In the genomic region with DNA sequence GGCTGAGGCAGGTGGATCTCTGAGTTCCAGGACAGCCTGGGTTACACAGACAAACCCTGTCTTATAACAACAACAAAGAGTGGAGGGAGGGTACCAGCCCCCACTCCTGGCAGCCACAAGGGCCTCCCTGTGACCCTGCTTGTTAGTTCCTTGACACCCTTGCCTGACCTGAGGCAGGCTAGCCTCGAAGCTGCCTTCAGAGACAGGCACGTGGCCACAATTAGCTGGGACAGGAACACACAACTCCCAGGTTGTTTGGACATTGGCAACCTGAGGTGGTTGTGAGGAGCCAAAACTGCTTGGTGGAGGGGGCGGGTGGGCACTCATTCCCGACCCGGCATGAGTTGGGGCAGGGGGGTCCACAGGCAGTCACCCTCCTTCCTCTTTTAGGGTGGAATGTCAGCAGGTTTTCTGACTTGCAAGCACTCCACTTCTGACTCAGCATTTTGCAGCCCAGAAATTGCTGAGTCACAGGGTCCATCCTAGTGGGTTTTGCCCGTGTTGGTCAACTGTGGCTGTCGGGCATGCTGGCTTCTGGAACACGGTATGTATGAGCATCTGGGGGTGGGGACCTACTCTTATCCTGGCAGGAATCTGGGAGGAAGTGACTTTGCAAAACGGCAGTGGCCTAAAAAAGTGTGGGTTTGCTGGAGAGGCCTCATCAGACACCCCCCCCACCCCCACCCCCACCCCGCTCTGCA, we compare ENCODE assay signal across 9 mouse cellular contexts. TPM values are rescaled to one million over a fixed set of nuclear protein-coding genes. Genes with fewer than 3 reads are reported as not detected.
A peak's percentile ranks its signal among the peaks of the same experiment; 100 is the strongest.
DNase-seq lines count a peak whose midpoint lies in the region; ATAC-seq and TF ChIP-seq lines count a peak whose summit lies in the region.
"Had no signal": no experiment of that assay in that cellular context is flagged by ENCODE, and none has a peak within 500 bp of the region (broad histone marks: within the 10 kb centered on the region; RNA-seq: fewer than 3 reads in every experiment).

No protein-coding gene starts in this region.

- peak overlapping the region; percentile 82 for H3K27ac ChIP-seq in heart, embryonic 13.5 days (replicated peaks)
- peak overlapping the region; percentile 98 for H3K27ac ChIP-seq in liver, embryonic 13.5 days
- H3K27ac ChIP-seq in intestine, postnatal 0 days (ENCODE audit: low read depth, low read length), result no peak overlapping the region
- H3K27ac ChIP-seq: embryonic facial prominence, embryonic 12.5 days had no signal

- H3K36me3 ChIP-seq in heart, embryonic 13.5 days, result peaks cover 21% of the 10 kb centered on the region
- H3K36me3 ChIP-seq in C2C12 (ENCODE audit: control insufficient read depth, insufficient read depth), result peaks cover 43% of the 10 kb centered on the region
- peaks cover 32% of the 10 kb centered on the region for H3K36me3 ChIP-seq in liver, embryonic 13.5 days
- H3K36me3 ChIP-seq in intestine, postnatal 0 days (ENCODE audit: control insufficient read depth, insufficient read depth), result no peaks in the 10 kb centered on the region

- no peaks in the 10 kb centered on the region for H3K9me3 ChIP-seq in heart, embryonic 13.5 days
- H3K9me3 ChIP-seq in liver, embryonic 13.5 days (replicated peaks), result no peaks in the 10 kb centered on the region
- no peaks in the 10 kb centered on the region for H3K9me3 ChIP-seq in intestine, postnatal 0 days (ENCODE audit: control insufficient read depth)
- H3K9me3 ChIP-seq: embryonic facial prominence, embryonic 12.5 days had no signal

- ATAC-seq in heart, embryonic 13.5 days (ENCODE audit: extremely low read depth, insufficient number of reproducible peaks, low FRiP score, low TSS enrichment), result peak; percentile 62
- ATAC-seq in liver, embryonic 13.5 days (ENCODE audit: low read depth), result peak; percentile 5
- ATAC-seq in intestine, postnatal 0 days, result no peak

- H3K4me3 ChIP-seq in heart, embryonic 13.5 days, result peak overlapping the region; percentile 75
- H3K4me3 ChIP-seq in C2C12 (ENCODE audit: insufficient read depth, poor library complexity, severe bottlenecking), result no peak overlapping the region
- peak overlapping the region; percentile 95 for H3K4me3 ChIP-seq in liver, embryonic 13.5 days (replicated peaks)
- H3K4me3 ChIP-seq in intestine, postnatal 0 days (ENCODE audit: low read depth, low read length), result no peak overlapping the region
- H3K4me3 ChIP-seq: embryonic facial prominence, embryonic 12.5 days had no signal

- WGBS in heart, embryonic 13.5 days, result 65% methylated on average over 10 of the region's 10 CpGs
- WGBS in liver, embryonic 13.5 days (ENCODE audit: insufficient replicate concordance), result 18% methylated on average over 10 of the region's 10 CpGs
- WGBS in intestine, postnatal 0 days, result 69% methylated on average over 10 of the region's 10 CpGs

- no peaks in the 10 kb centered on the region for H3K27me3 ChIP-seq in heart, embryonic 13.5 days (replicated peaks)
- no peaks in the 10 kb centered on the region for H3K27me3 ChIP-seq in C2C12 (ENCODE audit: control insufficient read depth, insufficient read depth, insufficient read length)
- peaks cover 14% of the 10 kb centered on the region for H3K27me3 ChIP-seq in liver, embryonic 13.5 days
- 0 out of 2 replicates have a peak, but pooled peaks cover 4% of the 10 kb centered on the region for H3K27me3 ChIP-seq in intestine, postnatal 0 days (replicated peaks; ENCODE audit: control insufficient read depth, insufficient read depth, low read length)
- H3K27me3 ChIP-seq: embryonic facial prominence, embryonic 12.5 days had no signal

- no peak for DNase-seq in heart, postnatal 10 days
- peak; percentile 51 for DNase-seq in adipocyte (ENCODE audit: low spot score)
- peak; percentile 83 for DNase-seq in liver, embryonic 13.5 days
- no peak for DNase-seq in gastrocnemius, postnatal 25 days
- no peak for DNase-seq in right cerebral cortex, postnatal 25 days

- H3K79me2 ChIP-seq in C2C12 (ENCODE audit: control insufficient read depth, insufficient read depth), result peaks cover 62% of the 10 kb centered on the region

- H3K4me1 ChIP-seq in heart, embryonic 13.5 days, result peaks cover 59% of the 10 kb centered on the region
- peaks cover 79% of the 10 kb centered on the region for H3K4me1 ChIP-seq in liver, embryonic 13.5 days (replicated peaks)
- no peaks in the 10 kb centered on the region for H3K4me1 ChIP-seq in intestine, postnatal 0 days (replicated peaks; ENCODE audit: control insufficient read depth, insufficient read depth, low read length)

- peak overlapping the region; percentile 15 for H3ac ChIP-seq in C2C12 (ENCODE audit: control insufficient read depth, insufficient read length, low read depth)

- peak overlapping the region; percentile 85 for H3K4me2 ChIP-seq in heart, embryonic 13.5 days
- peak overlapping the region; percentile 86 for H3K4me2 ChIP-seq in liver, embryonic 13.5 days
- H3K4me2 ChIP-seq in intestine, postnatal 0 days (replicated peaks; ENCODE audit: low read depth), result no peak overlapping the region
- H3K4me2 ChIP-seq: embryonic facial prominence, embryonic 12.5 days had no signal

- H3K9ac ChIP-seq in heart, embryonic 13.5 days, result peak overlapping the region; percentile 50
- H3K9ac ChIP-seq in liver, embryonic 13.5 days, result peak overlapping the region; percentile 98
- no peak overlapping the region for H3K9ac ChIP-seq in intestine, postnatal 0 days (ENCODE audit: low read depth, low read length)
- H3K9ac ChIP-seq: embryonic facial prominence, embryonic 12.5 days had no signal

- intact Hi-C loops in heart, postnatal 10 days (cut with DNase I), result loop anchor here (5.0 kb wide), 1 partner anchor 166 kb away; no protein-coding TSS in a partner anchor

- H3K79me3 ChIP-seq in C2C12 (ENCODE audit: low read depth), result peaks cover 28% of the 10 kb centered on the region

- no peak for TF ChIP-seq CTCF in C2C12 (IDR thresholded peaks at IDR 0.05; ENCODE audit: control insufficient read depth, insufficient read depth, insufficient read length)
- TF ChIP-seq CTCF in intestine, postnatal 0 days (IDR thresholded peaks at IDR 0.05; ENCODE audit: low read depth), result no peak

TF ChIP-seq in C2C12, 6 proteins besides CTCF, POLR2A, EP300 and RAD21:
- TF ChIP-seq MAX (IDR thresholded peaks at IDR 0.05) (peak; percentile 82), FOSL1 (IDR thresholded peaks at IDR 0.05; ENCODE audit: insufficient read depth, low read length, poor library complexity, severe bottlenecking) (no peak), CEBPB (IDR thresholded peaks at IDR 0.05; ENCODE audit: low read depth) (peak; percentile 22), USF1 (IDR thresholded peaks at IDR 0.05; ENCODE audit: low read depth) (no peak), MYOD1 (IDR thresholded peaks at IDR 0.05; ENCODE audit: control insufficient read depth, insufficient read length, low read depth) (no peak)
TF ChIP-seq in C2C12: peak in this region for 2.

RNA-seq across cellular contexts. Expression of gene Slc48a1, which starts 8.2 kb away (rescaled TPM):
- polyA plus RNA-seq in heart, embryonic 13.5 days (2015; fragmentation: Nextera tagmentation; extraction: Ambion mirVana), result 70.2 and 70.8 TPM in 2 replicates
- 10 to 100 TPM; 62.0 to 71.0 TPM for total RNA-seq in heart, postnatal 10 days (2021)
- 148 TPM for polyA plus RNA-seq in C2C12 (2012; fragmentation: generic; extraction: Trizol)
- 89.5 and 101 TPM in 2 replicates for polyA plus RNA-seq in liver, embryonic 13.5 days (2015; fragmentation: Nextera tagmentation; extraction: Ambion mirVana)
- 10 to 100 TPM; 44.7 to 47.2 TPM for total RNA-seq in gastrocnemius, postnatal 25 days (2021)
- polyA plus RNA-seq in intestine, postnatal 0 days (2015; fragmentation: Nextera tagmentation; extraction: Ambion mirVana), result 23.1 and 24.3 TPM in 2 replicates

RNA-seq across cellular contexts. Expression of gene Rapgef3, which starts 18.8 kb away (rescaled TPM):
- polyA plus RNA-seq in heart, embryonic 13.5 days (2015; fragmentation: Nextera tagmentation; extraction: Ambion mirVana), result 22.1 and 25.4 TPM in 2 replicates
- total RNA-seq in heart, postnatal 10 days (2021), result 10 to 100 TPM; 29.2 to 30.7 TPM
- polyA plus RNA-seq in C2C12 (2012; fragmentation: generic; extraction: Trizol), result 0.88 TPM
- polyA plus RNA-seq in liver, embryonic 13.5 days (2015; fragmentation: Nextera tagmentation; extraction: Ambion mirVana), result 1.2 and 1.8 TPM in 2 replicates
- total RNA-seq in gastrocnemius, postnatal 25 days (2021), result 1 to 10 TPM; 3.7 to 8.1 TPM
- 2.7 and 3.5 TPM in 2 replicates for polyA plus RNA-seq in intestine, postnatal 0 days (2015; fragmentation: Nextera tagmentation; extraction: Ambion mirVana)

RNA-seq across cellular contexts. Expression of gene Endou, which starts 55.4 kb away (rescaled TPM):
- 0.23 and 0.45 TPM in 2 replicates for polyA plus RNA-seq in heart, embryonic 13.5 days (2015; fragmentation: Nextera tagmentation; extraction: Ambion mirVana)
- 1 to 10 TPM; 3.8 to 4.0 TPM for total RNA-seq in heart, postnatal 10 days (2021)
- polyA plus RNA-seq in C2C12 (2012; fragmentation: generic; extraction: Trizol), result 0.04 TPM
- 0.07 TPM in 1 of 2 replicates, not detected in the other for polyA plus RNA-seq in liver, embryonic 13.5 days (2015; fragmentation: Nextera tagmentation; extraction: Ambion mirVana)
- under 1 TPM; 0.36 to 0.91 TPM for total RNA-seq in gastrocnemius, postnatal 25 days (2021)
- polyA plus RNA-seq in intestine, postnatal 0 days (2015; fragmentation: Nextera tagmentation; extraction: Ambion mirVana), result 0.40 and 0.42 TPM in 2 replicates

RNA-seq across cellular contexts. Expression of gene Hdac7, which starts 57.7 kb away (rescaled TPM):
- polyA plus RNA-seq in heart, embryonic 13.5 days (2015; fragmentation: Nextera tagmentation; extraction: Ambion mirVana), result 23.4 and 23.7 TPM in 2 replicates
- total RNA-seq in heart, postnatal 10 days (2021), result 10 to 100 TPM; 57.9 to 59.4 TPM
- 41.2 TPM for polyA plus RNA-seq in C2C12 (2012; fragmentation: generic; extraction: Trizol)
- 8.0 and 8.3 TPM in 2 replicates for polyA plus RNA-seq in liver, embryonic 13.5 days (2015; fragmentation: Nextera tagmentation; extraction: Ambion mirVana)
- total RNA-seq in gastrocnemius, postnatal 25 days (2021), result 10 to 100 TPM; 11.9 to 15.0 TPM
- polyA plus RNA-seq in intestine, postnatal 0 days (2015; fragmentation: Nextera tagmentation; extraction: Ambion mirVana), result 7.8 and 9.2 TPM in 2 replicates

Comparison
In these comparisons a context has a peak if more than half of its experiments do, and no peak if none do; other contexts are left out.
1. H3K4me3 ChIP-seq: peak in heart, embryonic 13.5 days (single experiment) and liver, embryonic 13.5 days (single experiment); none in C2C12 (single experiment) and intestine, postnatal 0 days (single experiment).
2. DNase-seq: peak in adipocyte (single experiment) and liver, embryonic 13.5 days (single experiment); none in heart, postnatal 10 days (0 of 2), gastrocnemius, postnatal 25 days (single experiment) and right cerebral cortex, postnatal 25 days (single experiment).